Mouse (Mus musculus): ENCODE measurements around the gene Pfn3.
A peak's percentile ranks its signal among the peaks of the same experiment; 100 is the strongest.

The Pfn3 gene

GRCm38 (mm10) chr13:55430566-55430965 is 15.5 kb upstream of the Pfn3 start:
- DNase-seq (ENCODE audit: low read depth, low spot score), result no peak

- no peak for DNase-seq (ENCODE audit: low read depth, low spot score)
Measured at GRCm38 (mm10) chr13:55429226-55429888, 14.3 kb upstream of the Pfn3 start.

GRCm38 (mm10) chr13:55426613-55427012 is 11.6 kb upstream of the Pfn3 start, which contains the start of gene F12:
TSS of gene F12 (minus strand) at chr13:55426793.
- no peak for DNase-seq (ENCODE audit: low read depth, low spot score)

GRCm38 (mm10) chr13:55420933-55421800 is 6.1 kb upstream of the Pfn3 start:
- peak; percentile 83 for DNase-seq (ENCODE audit: low read depth, low spot score)

- peak; percentile 35 for DNase-seq (ENCODE audit: low read depth, low spot score)
Measured at GRCm38 (mm10) chr13:55420018-55420932, 5.2 kb upstream of the Pfn3 start.

- no peak for DNase-seq (ENCODE audit: low read depth, low spot score)
Measured at GRCm38 (mm10) chr13:55419142-55419541, 4.1 kb upstream of the Pfn3 start.

GRCm38 (mm10) chr13:55418004-55418403 is 3.0 kb upstream of the Pfn3 start:
- DNase-seq (ENCODE audit: low read depth, low spot score), result peak; percentile 87

- no peak for DNase-seq (ENCODE audit: low read depth, low spot score)
Measured at GRCm38 (mm10) chr13:55413333-55413732, 1.7 kb downstream of the Pfn3 start.

- DNase-seq (ENCODE audit: low read depth, low spot score), result no peak
Measured at GRCm38 (mm10) chr13:55412643-55413307, 2.3 kb downstream of the Pfn3 start.

- no peak for DNase-seq (ENCODE audit: low read depth, low spot score)
Measured at GRCm38 (mm10) chr13:55411826-55412225, 3.2 kb downstream of the Pfn3 start.

GRCm38 (mm10) chr13:55408546-55409120 is 6.4 kb downstream of the Pfn3 start:
- no peak for DNase-seq (ENCODE audit: low read depth, low spot score)

GRCm38 (mm10) chr13:55407341-55407740 is 7.7 kb downstream of the Pfn3 start:
- no peak for DNase-seq (ENCODE audit: low read depth, low spot score)

GRCm38 (mm10) chr13:55405783-55406390 is 9.1 kb downstream of the Pfn3 start:
- DNase-seq (ENCODE audit: low read depth, low spot score), result no peak

GRCm38 (mm10) chr13:55404853-55405782 is 9.9 kb downstream of the Pfn3 start:
- DNase-seq (ENCODE audit: low read depth, low spot score), result peak; percentile 88

- DNase-seq (ENCODE audit: low read depth, low spot score), result peak; percentile 27
Measured at GRCm38 (mm10) chr13:55403935-55404852, 10.8 kb downstream of the Pfn3 start.

GRCm38 (mm10) chr13:55403266-55403665 is 11.8 kb downstream of the Pfn3 start:
- no peak for DNase-seq (ENCODE audit: low read depth, low spot score)

GRCm38 (mm10) chr13:55400039-55400346 is 15.0 kb downstream of the Pfn3 start:
- DNase-seq (ENCODE audit: low read depth, low spot score), result no peak

- DNase-seq (ENCODE audit: low read depth, low spot score), result no peak
Measured at GRCm38 (mm10) chr13:55399300-55400038, 15.6 kb downstream of the Pfn3 start.
